Mouse (Mus musculus): ENCODE data around the gene Smpd2.

The Smpd2 gene

DNA sequence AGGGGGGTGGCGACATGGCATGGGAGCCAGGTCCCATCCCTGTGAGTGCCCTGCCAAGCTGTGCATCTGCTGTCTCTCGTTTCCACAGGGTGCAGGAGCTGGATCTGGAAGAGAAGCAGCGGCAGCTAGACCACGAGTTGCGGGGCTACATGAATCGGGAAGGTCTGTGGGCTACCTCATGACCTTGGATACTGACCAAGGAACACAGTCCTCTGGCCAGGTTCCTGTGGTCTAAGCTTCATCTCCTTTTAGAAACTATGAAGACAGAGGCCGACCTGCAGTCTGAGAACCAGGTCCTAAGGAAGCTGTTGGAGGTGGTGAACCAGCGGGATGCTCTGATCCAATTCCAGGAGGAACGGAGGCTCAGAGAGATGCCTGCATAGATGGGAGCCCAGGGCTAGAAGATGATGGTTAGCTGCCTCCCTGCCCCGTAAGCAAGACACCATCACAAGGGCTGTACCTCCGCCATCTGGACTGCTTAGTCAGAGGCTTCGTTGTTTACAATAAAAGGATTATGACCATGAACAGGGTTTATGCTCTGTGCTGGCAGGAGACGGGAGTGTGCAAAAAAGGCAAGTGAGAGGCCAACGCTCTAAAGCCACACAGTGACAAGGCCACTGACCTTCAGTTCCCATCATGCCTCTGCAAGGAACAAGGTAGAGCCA is 3.5 kb downstream of the Smpd2 start:
- no peak for DNase-seq

DNA sequence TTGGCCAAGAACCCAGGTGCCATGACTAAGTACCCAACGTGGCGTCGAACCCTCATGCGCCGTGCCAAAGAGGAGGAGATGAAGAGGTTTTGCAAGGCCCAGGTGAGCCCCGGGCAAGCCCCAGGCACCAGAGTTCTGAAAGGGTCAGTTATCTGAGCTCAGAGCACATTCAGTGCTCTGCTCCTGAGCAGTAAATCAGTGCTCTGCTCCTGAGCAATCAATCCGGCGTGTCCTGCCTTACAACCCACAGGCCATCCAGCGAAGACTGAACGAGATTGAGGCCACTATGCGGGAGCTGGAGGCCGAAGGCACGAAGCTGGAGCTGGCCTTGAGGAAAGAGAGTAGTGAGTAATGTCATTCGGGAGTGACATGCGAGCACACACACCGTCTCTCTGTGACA is 4.4 kb downstream of the Smpd2 start:
- no peak for DNase-seq

DNA sequence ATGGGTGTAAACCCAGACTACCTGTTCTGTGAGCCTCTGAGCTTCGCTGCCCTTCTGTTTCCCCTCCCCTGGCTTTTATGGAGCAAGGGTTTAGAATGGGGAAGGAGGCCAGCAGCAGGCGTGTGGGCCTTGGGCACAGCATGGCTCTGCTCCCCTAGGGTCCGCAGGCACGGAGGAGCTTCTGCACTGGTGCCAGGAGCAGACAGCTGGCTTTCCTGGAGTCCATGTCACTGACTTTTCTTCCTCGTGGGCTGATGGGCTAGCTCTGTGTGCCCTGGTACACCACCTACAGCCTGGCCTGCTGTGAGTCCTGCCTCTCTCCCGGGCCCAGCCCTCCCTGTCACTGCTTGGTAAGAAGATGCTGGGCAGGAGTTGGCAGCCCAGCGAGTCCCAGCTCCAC is 7.7 kb downstream of the Smpd2 start:
- no peak for DNase-seq

DNA sequence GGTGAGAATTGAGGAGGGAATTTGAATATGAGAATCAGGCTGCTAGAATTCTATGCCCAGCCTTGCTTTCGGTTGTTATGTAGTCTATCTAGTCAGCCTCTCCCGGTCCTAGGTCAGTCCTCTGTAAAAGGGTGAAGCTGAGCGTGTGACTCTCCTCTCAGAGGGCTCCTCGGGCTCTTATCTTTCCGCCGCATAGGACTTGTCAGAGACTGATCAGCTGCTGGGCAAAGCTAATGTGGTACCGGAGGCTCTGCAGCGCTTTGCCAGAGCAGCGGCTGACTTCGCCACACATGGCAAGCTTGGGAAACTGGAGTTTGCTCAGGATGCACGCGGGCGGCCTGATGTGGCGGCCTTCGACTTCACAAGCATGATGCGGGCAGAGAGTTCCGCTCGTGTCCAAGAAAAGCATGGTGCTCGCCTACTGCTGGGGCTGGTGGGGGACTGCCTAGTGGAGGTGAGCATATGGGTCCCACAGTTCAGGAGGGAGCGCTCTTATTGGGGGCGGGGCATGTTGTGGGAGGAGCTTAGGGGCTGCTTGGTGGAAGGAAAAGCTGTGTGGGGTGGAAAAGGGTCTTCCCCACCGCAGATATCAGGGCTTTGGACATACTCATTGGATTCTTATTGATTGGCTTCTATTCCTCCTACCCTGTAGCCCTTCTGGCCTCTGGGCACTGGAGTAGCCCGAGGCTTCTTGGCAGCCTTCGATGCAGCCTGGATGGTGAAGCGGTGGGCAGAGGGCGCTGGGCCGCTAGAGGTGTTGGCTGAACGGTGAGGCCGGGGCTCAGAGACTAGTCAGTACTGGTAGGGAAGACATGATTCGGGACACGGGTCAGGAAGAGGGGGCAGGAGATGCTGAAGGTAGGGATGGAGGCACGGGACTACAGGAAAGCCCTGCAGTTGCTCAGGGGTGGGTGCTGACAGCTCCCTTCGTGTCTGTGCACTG is 9.0 kb downstream of the Smpd2 start:
- no peak for DNase-seq

DNA sequence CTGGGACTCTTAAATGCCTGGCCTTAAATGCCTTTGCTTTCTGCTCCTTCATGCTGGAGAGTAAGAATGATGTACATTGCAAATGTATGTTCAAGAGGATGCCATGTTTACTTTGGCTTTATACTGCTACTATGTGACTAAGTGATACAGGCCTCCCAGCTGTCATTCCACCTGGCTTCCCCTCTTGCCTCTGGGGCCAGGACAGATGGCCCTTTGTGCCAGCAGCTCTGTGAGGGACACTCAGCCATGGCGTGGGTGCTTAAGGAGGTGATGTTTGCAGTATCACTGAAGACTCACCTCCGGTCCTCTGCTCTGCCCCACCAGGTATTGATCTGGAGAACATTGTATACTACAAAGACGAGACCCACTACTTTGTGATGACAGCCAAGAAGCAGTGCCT is 10.2 kb downstream of the Smpd2 start:
- no peak for DNase-seq

DNA sequence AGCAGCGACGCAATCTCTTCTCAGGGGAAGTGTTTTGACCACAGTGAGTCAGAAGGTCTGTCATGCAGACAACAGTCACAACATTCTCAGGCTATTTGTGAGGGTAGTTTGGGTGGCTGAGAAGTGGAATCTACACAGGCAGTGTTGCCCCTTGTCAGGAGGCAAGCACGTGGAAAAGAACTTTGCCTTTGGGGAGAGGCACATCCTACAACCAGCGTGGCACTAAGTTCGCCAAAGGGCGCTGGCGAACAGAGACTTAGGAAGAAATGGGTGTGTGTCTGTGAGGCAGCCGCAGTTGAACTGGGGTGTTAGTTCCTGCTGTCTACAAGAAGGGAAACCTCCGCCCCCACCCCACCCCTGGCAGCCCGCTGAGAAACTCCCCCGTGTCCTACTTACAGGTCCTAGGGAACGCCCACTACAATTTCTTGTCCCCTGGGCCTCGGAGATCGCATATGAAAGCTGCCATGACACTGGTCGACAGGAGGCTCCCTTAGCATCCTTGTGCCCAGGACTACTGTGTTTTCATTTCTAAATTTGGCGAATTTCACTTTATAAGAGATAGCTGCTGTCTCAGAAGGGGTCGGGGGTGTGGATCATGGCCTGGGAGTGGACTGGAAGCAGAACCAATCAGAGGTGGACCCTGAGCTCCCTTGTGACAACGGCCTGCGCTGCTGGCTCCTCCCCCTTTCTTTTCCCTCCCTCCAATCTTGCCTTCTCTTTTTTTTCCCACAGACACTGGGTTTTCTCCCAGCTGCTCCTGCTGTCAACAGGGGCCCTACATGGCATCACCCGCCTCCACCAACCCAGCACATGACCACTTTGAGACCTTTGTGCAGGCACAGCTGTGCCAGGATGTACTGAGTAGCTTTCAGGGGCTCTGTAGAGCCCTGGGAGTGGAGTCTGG is 12.6 kb downstream of the Smpd2 start:
- peak; percentile 93 for DNase-seq

DNA sequence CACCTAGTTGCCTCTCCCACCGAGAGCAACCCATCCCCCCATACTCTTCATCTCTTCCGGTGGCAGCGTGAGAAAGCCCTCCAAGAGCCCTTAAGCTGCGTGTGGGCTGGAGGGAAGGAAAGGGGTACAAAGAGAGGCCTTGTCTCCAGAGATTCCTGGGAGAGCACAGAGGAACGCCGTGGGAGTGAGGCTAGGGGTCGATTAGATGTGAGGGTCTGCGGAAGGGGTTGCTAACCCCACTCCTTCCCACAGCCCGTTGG is 13.2 kb downstream of the Smpd2 start:
- peak; percentile 87 for DNase-seq

DNA sequence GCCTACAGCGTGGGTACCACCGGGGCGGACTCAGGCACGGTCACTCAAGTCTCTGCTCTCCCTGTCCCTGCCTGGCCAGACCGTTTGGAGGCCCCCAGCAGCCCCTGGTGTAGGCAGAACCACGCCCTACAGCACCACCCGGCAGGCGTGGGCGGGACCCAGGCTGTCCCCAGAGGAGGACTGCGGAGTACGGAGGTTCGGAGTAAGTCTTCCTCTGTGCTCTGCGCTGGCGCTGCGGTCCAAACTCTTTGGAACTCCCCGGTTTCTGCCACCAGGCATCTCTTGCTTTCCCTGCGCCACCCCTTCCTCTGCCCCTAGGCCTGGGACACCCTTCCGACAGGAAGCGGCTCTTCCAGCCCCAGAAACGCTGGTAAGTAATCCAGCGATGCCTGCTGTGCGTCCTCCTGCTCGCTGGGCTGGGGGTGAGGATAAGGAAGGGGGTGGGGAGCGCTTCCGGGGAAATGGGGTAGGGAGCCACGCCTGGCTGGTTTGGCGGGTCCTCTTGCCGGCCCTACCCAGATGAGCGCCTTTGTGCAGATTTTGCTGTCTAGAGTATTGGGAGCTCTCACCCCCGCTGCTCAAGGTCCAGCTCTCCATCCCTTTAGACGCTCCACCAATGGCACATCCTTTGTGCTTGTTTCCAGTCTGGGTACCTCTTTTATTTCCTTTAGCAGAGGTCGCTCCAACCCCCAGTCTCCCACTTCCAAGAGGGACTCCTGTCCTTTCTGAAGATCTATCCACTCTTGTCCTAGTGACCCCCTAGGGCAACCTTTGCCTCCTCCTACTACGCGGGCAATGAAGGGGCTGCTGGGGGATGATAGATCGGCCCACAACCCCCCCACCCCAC is 13.8 kb downstream of the Smpd2 start, which contains the start of gene Mical1:
TSS of gene Mical1 (plus strand) at position 144 of the 847 bp plus-strand sequence.
- peak; percentile 78 for DNase-seq

DNA sequence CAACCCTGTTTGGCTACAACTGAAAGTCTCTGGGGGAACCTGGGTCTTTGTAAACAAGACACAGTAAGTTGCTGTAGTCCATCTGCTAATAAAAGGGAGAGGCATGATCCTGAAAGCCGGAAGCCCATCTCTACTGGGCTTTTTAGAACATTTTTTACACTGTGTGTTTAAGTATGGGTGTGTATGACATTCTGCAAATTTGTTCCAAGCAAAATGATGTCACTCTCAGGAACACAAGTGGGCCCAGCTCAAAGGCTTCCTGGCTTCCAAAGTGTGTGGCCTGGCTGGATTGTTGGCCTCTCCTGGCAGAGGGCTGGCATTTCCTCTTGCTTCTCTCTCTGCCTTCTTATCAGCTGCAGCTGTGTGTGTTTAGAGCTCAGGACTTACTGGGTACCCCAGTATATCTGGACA is 15.2 kb downstream of the Smpd2 start:
- DNase-seq = no peak

DNA sequence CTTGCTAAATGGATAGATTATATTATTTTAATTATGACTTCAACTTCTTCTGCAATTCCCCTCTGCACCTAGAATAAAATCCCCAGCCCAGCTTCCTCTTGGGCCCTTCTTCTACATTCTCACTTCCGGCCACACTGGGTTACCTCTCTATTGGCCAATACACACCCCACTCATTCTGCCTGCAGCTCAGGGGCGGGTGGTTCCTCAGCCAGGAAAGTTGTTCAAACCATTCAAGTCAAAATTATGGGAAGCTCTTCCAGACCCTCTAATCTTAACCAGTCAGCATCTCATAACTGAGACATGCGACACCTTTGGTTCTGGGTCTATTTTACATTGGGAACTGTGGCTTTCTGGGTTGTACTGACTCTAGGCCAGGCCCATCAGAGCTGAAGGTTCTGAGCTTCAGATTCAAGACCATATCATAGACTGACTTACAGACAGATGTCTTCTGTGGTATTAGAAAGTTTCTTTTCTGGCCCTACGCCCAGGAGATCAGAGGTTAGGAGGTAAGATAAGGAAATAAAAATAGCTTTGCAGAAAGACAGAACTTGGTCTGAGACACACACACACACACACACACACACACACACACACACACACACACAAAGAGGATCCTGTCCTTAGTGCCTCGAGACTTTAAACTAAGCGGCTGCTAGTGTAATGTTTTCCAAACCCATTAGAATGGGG is 16.2 kb downstream of the Smpd2 start:
- DNase-seq = no peak

DNA sequence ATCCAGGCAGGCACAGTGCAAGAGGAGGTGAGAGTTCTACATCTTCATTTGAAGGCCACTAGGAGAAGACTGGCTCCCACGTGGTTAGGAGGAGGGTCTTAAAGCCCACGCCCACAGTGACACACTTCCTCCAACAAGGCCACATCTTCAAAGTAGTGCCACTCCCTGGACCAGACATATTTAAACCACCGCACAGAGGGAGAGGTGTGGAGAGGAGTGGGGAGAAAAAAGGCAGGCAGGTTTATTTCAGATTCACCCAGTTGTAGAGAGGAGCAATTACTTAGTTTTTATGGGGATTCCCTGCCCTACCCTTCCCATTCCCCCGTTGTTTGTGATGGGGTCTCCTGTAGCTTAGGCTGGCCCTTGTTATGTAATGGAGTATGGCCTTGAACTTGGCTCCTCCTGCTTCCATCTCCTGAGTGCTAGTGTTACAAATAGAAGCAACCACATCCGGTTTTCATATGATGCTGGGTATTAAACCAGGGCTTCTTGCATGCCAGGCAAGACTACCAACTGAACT is 17.1 kb downstream of the Smpd2 start:
- DNase-seq = no peak

DNA sequence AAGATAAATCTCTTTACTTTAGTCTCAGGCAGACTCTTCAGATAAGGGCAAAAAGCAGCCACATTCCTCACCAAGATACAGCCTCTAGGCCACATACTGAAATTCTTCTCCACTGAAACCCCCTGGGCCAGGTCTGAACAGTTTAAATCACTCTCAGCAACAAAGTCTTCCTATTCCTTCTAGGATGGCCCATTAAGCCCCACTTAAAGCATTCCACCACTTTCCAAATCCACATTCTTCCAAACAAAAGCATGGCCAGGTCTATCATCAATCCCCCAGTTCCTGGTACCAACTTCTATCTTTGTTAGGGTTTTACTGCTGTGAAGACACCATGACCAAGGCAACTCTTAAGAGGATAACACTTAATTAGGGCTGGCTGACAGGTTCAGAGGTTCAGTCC is 17.6 kb downstream of the Smpd2 start:
- DNase-seq = no peak

DNA sequence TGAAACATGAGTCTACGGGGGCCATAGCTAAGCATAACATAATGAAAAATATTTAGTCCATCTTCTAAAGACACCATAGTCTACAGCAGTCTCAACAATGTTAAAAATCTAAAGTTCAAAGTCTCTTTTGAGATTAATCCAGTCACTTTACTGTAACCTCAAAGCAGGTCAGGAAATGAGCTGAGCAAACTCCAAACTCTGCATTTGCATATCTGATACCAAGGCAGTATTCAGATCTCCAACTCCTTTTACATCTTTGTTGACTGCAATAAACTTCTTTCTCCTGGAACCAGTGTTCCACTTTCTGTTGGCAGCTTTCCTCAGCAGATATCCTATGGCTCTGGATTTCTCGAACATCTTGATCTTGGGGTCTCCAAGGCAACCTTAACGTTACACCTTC is 19.5 kb downstream of the Smpd2 start:
- DNase-seq = no peak

DNA sequence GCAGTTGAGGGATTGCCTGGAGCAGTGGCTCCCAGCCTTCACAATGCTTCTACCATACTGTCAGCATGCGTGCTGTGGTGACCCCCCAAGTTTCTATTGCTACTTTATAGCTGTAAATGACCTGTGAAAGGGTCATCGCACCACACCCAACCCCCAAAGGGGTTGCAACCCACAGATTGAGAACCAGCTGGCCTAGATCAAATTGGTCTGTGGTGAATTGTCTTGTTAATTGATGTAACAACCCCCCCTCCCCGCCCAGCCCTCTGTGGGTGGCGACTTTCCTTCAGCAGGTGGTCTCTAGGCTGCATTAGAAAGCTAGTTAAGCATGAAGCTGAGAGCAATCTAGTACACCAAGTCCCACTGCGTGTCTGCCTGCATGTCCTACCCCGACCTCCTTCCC is 22.8 kb downstream of the Smpd2 start:
- peak; percentile 48 for DNase-seq

DNA sequence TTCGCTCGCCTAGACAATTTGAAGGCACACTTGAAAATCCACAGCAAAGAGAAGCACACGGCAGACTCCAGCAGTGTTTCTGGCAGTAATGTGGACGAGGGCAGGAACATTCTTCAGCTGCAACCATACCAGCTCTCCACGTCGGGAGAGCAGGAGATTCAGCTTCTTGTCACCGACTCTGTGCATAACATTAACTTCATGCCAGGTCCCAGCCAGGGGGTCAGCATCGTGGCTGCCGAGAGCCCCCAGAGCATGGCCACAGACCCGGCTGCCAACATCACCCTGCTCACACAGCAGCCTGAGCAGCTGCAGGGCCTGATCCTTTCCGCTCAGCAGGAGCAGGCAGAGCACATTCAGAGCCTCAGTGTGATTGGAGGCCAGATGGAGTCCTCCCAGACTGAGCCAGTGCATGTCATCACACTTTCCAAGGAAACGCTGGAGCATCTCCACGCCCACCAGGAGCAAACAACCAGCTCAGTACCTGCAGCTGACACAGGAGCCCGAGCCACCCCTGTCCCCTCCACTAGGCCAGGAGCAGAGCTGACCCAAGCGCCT is 25.7 kb downstream of the Smpd2 start:
- DNase-seq = peak; percentile 28

DNA sequence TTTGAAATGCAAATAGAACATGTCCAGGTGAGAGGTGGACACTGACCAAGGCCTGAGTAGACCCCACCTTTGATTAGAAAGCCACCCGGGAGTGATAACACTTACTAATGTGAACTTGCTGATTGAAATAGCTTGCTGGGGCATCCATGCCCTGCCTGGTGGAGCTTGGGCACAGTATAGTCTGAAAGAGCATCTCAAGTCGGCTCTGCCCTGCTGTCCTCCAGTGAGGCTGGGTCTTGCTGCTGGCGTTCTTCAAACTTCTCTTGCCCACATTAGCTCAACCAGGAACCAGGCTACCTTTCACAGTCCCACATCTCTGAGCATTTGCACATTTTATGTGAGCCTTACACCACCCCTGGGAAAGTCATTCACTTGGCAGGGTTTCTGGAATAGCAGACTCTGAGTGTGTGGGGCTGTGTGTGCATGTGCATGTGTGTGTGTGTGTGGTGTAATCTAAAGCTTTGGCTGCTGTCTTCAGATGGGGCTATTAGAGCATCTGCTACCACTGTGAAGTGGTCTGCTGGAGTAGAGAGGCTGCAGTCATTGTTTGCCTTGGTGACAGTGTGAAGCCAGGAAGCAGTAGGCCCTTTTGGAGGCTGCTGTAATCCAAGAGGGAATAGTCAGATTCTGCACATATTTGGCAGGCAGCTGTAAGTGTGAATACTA is 29.0 kb downstream of the Smpd2 start:
- DNase-seq = no peak

DNA sequence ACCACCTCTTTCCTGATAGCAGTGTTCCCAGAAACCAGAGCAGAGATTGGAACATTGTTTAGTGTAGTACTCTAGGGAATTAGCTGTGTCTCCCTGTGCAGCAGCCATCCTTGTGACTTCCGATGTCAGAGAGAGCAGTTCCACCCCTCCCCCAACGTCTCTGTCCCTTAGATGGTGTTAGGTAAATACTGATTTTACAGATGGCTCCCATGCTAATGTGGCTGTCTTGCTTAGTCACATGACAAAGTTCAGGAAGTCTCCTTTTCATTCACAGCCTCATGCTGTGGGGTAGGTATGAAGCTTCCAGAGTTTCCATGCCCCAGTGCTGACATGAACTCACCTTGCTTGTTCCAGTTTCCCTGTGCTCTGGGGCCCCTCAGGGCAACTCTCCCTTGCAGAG is 29.7 kb downstream of the Smpd2 start:
- DNase-seq = peak; percentile 11

DNA sequence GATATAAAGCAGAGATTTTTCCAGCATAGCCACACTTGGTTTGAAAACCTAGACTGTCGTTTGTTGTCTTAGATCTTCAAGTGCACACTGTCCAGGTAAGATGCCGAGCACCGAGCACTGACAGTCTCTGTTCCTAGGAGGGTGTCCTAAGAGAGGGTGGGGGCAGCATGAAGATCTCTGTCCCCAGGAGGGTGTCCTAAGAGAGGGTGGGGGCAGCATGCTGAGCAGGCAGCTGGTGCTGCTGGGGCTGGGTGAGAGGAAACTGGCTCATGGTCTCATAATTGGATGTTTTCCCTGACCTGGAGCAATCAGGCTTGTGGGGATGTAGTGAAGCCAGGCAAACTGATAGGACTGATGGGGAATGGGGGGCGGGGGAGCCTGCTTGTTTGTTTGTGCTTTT is 30.2 kb downstream of the Smpd2 start:
- no peak for DNase-seq

DNA sequence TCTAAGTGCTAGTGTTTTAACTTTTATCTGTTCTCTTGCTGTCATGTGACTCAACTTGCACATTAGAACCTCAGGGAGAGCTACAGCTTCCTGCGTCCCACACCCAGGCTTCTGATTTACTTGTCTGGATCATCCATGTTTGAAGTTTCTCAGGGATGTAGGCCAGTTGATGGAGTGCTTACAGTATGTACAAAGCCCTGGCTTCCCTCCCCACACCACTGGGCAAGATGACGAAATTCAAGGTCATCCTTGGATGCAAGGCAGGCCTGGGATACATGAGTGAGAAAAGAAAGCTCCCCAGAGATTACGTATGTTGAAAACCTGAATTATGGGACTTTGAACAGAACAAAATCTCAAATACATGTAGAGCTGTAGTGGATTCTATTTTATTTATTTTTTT is 37.4 kb downstream of the Smpd2 start:
- DNase-seq = no peak

DNA sequence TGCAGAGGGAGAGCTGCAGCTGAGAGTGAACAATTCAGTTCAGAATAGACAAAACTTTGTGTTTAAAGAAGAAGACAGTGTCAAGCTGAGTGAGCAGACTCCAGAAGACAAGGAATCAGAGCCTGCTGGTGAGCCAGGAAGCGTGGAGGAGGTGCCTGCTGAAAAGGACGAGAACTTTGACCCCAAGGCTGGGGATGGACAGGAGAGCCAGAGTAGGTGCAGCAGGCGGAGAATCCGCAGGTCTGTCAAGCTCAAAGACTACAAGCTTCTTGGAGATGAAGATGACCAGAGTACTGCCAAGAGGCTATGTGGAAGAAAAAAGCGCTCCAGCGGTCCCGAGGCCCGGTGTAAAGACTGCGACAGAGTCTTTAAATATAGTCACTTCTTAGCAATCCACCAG is 38.5 kb downstream of the Smpd2 start:
- DNase-seq = no peak

Measured in retina, postnatal 1 day (tissue).